Mouse (Mus musculus): Measurements from ENCODE around the gene Lgals7. TPM values are rescaled to one million over a fixed set of nuclear protein-coding genes. Genes with fewer than 3 reads are reported as not detected.

Lgals7 gene
- polyA plus RNA-seq, 1 experiment: 4.3 TPM

- H3K4me1 ChIP-seq (ENCODE audit: control insufficient read depth, insufficient read depth, low read length): no peaks in the 10 kb centered on the region
- no peak overlapping the region for H3K27ac ChIP-seq (ENCODE audit: insufficient read depth, low read length)
- no peak for TF ChIP-seq CTCF (IDR thresholded peaks at IDR 0.05; ENCODE audit: borderline replicate concordance, insufficient read depth, low read length)
- no peak for TF ChIP-seq POLR2A (IDR thresholded peaks at IDR 0.05; ENCODE audit: low read depth, low read length)
- H3K4me3 ChIP-seq (ENCODE audit: insufficient read depth, low read length): no peak overlapping the region
These were observed 25.1 kb downstream of the Lgals7 start for GRCm38 (mm10) chr7:28888701-28889161.

GRCm38 (mm10) chr7:28892601-28893000 lies 28.9 kb downstream of the Lgals7 start:
- TF ChIP-seq CTCF (IDR thresholded peaks at IDR 0.05; ENCODE audit: borderline replicate concordance, insufficient read depth, low read length): no peak
- TF ChIP-seq POLR2A (IDR thresholded peaks at IDR 0.05; ENCODE audit: low read depth, low read length): no peak
- no peak overlapping the region for H3K27ac ChIP-seq (ENCODE audit: insufficient read depth, low read length)
- H3K4me3 ChIP-seq (ENCODE audit: insufficient read depth, low read length): no peak overlapping the region
- H3K4me1 ChIP-seq (ENCODE audit: control insufficient read depth, insufficient read depth, low read length): no peaks in the 10 kb centered on the region

GRCm38 (mm10) chr7:28893643-28894265 lies 30.1 kb downstream of the Lgals7 start:
- TF ChIP-seq CTCF (IDR thresholded peaks at IDR 0.05; ENCODE audit: borderline replicate concordance, insufficient read depth, low read length) (peak; percentile 32; the same call in 1 of the 2 replicates), POLR2A (IDR thresholded peaks at IDR 0.05; ENCODE audit: low read depth, low read length) (no peak)
- Histone ChIP-seq H3K4me1 (ENCODE audit: control insufficient read depth, insufficient read depth, low read length) (no peaks in the 10 kb centered on the region), H3K4me3 (ENCODE audit: insufficient read depth, low read length) (no peak overlapping the region), H3K27ac (ENCODE audit: insufficient read depth, low read length) (no peak overlapping the region)

GRCm38 (mm10) chr7:28894942-28895341 lies 31.3 kb downstream of the Lgals7 start:
- Histone ChIP-seq H3K4me1 (ENCODE audit: control insufficient read depth, insufficient read depth, low read length) (no peaks in the 10 kb centered on the region), H3K27ac (ENCODE audit: insufficient read depth, low read length) (no peak overlapping the region), H3K4me3 (ENCODE audit: insufficient read depth, low read length) (no peak overlapping the region)
- TF ChIP-seq CTCF (IDR thresholded peaks at IDR 0.05; ENCODE audit: borderline replicate concordance, insufficient read depth, low read length) (no peak), POLR2A (IDR thresholded peaks at IDR 0.05; ENCODE audit: low read depth, low read length) (no peak)

GRCm38 (mm10) chr7:28897661-28898060 lies 34.0 kb downstream of the Lgals7 start:
- Histone ChIP-seq H3K4me3 (ENCODE audit: insufficient read depth, low read length) (no peak overlapping the region), H3K4me1 (ENCODE audit: control insufficient read depth, insufficient read depth, low read length) (0 out of 2 replicates have a peak, but pooled peaks cover 2% of the 10 kb centered on the region), H3K27ac (ENCODE audit: insufficient read depth, low read length) (no peak overlapping the region)
- TF ChIP-seq CTCF (IDR thresholded peaks at IDR 0.05; ENCODE audit: borderline replicate concordance, insufficient read depth, low read length) (no peak), POLR2A (IDR thresholded peaks at IDR 0.05; ENCODE audit: low read depth, low read length) (no peak)

- TF ChIP-seq CTCF (IDR thresholded peaks at IDR 0.05; ENCODE audit: borderline replicate concordance, insufficient read depth, low read length) (no peak), POLR2A (IDR thresholded peaks at IDR 0.05; ENCODE audit: low read depth, low read length) (no peak)
- H3K4me1 ChIP-seq (ENCODE audit: control insufficient read depth, insufficient read depth, low read length): peaks cover 2% of the 10 kb centered on the region; the same call in 1 of the 2 replicates
- no peak overlapping the region for H3K27ac ChIP-seq (ENCODE audit: insufficient read depth, low read length)
- no peak overlapping the region for H3K4me3 ChIP-seq (ENCODE audit: insufficient read depth, low read length)
These were observed 36.3 kb downstream of the Lgals7 start for GRCm38 (mm10) chr7:28899972-28900371.

- Histone ChIP-seq H3K4me1 (ENCODE audit: control insufficient read depth, insufficient read depth, low read length) (peaks cover 2% of the 10 kb centered on the region; the same call in 1 of the 2 replicates), H3K4me3 (ENCODE audit: insufficient read depth, low read length) (no peak overlapping the region), H3K27ac (ENCODE audit: insufficient read depth, low read length) (peak overlapping the region; percentile 28; the same call in 1 of the 2 replicates)
- TF ChIP-seq POLR2A (IDR thresholded peaks at IDR 0.05; ENCODE audit: low read depth, low read length): no peak
- no peak for TF ChIP-seq CTCF (IDR thresholded peaks at IDR 0.05; ENCODE audit: borderline replicate concordance, insufficient read depth, low read length)
These were observed 37.9 kb downstream of the Lgals7 start for GRCm38 (mm10) chr7:28901311-28902125.

- Histone ChIP-seq H3K4me1 (ENCODE audit: control insufficient read depth, insufficient read depth, low read length) (peaks cover 2% of the 10 kb centered on the region; the same call in 1 of the 2 replicates), H3K4me3 (ENCODE audit: insufficient read depth, low read length) (no peak overlapping the region), H3K27ac (ENCODE audit: insufficient read depth, low read length) (no peak overlapping the region; the same call in 1 of the 2 replicates)
- no peak for TF ChIP-seq POLR2A (IDR thresholded peaks at IDR 0.05; ENCODE audit: low read depth, low read length)
- no peak for TF ChIP-seq CTCF (IDR thresholded peaks at IDR 0.05; ENCODE audit: borderline replicate concordance, insufficient read depth, low read length)
These were observed 38.5 kb downstream of the Lgals7 start for GRCm38 (mm10) chr7:28902180-28902579.

- TF ChIP-seq POLR2A (IDR thresholded peaks at IDR 0.05; ENCODE audit: low read depth, low read length): no peak
- no peak for TF ChIP-seq CTCF (IDR thresholded peaks at IDR 0.05; ENCODE audit: borderline replicate concordance, insufficient read depth, low read length)
- Histone ChIP-seq H3K4me3 (ENCODE audit: insufficient read depth, low read length) (no peak overlapping the region), H3K4me1 (ENCODE audit: control insufficient read depth, insufficient read depth, low read length) (peaks cover 2% of the 10 kb centered on the region; the same call in 1 of the 2 replicates), H3K27ac (ENCODE audit: insufficient read depth, low read length) (peak overlapping the region; percentile 23)
These were observed 39.2 kb downstream of the Lgals7 start for GRCm38 (mm10) chr7:28902809-28903208.

Data from embryonic fibroblast, embryonic 13.5 days (primary cell).